Mouse (Mus musculus): ENCODE measurements around the gene Ssbp4.

The Ssbp4 gene

DNA sequence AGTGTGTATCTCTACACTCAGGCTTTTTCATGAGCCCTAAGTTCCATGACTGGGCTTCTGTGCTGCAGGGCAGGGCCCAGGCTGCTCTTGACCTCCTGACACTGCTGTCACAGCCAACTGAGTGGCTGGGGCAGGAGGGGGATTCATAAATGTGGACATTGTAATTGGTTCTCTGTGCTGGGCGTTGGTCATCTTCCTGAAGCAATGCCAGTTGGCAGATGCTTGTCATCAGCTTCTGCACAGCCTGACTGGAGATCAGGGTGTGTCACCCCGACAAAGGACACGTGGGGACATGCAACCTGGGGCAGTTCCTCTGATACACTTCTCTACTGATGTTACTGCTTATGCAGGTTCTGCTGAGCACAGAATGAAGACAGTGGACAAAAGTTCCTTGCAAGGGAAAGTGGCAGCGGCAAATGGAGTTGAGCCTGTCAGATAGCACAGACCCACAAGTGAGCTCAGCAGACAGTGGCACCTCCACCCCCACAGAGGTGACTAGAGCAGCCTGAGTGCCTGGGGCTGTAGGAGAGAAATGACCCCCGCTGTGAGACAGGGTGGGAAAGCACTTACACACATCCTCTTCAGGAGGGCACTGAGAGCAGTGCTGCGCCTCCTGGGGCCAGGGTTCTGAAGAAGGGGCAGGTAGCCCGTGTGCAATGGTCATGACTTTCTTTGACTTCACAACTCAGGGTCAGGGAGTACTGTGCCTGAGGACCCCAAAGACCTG is 46.7 kb downstream of the Ssbp4 start:
- in situ Hi-C loops (cut with MboI; ENCODE audit: unreplicated experiment in 2 of 2): loop anchor here in 1 of 2 experiments (5.0 kb wide), 1 partner anchor 45 kb away; the partner anchor contains the start of gene Ssbp4

DNA sequence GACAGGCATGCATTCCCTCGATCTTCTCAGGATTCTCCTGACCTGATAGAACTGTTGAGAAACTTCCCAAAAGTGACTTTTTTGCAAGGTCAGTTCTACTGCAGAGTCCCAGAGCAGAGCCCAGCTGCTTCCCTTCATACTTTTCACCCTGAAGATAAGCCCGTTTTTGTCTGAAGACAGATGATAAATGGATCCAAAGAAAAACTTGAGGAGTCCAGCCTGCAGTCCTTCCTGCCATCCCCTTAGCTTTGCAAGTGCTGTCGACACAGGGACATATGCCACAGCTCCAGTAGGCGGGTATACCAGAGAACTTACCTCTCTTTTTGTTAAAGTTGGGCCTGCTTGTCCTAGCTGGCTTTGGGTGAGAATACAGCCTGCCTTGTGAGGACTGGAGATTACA is 47.3 kb downstream of the Ssbp4 start:
- in situ Hi-C loops (cut with MboI; ENCODE audit: unreplicated experiment in 2 of 2): loop anchor here in 1 of 2 experiments (5.0 kb wide), 1 partner anchor 46 kb away; the partner anchor contains the start of gene Ssbp4

DNA sequence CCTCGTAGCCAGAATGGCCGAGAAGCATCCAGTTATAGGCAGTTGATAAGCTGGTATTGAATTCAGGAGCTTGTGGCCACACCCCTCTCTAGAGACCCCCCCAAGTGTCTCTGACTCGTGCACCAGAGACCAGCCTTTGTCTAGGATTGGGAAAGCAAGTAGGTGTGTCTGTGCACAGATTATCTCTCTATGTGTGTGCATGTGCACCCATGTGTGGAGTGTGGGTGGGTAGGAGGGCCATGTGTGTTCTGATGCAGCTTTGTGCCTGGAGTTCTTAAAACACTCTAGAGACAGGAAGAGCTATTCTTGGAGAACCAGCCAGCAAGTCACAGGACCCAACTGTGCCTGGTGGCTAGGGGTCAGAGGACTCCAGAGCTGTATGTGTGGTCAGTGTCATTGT is 48.1 kb downstream of the Ssbp4 start:
- in situ Hi-C loops (cut with MboI; ENCODE audit: unreplicated experiment in 2 of 2): loop anchor here in 1 of 2 experiments (5.0 kb wide), 1 partner anchor 47 kb away; the partner anchor contains the start of gene Ssbp4

DNA sequence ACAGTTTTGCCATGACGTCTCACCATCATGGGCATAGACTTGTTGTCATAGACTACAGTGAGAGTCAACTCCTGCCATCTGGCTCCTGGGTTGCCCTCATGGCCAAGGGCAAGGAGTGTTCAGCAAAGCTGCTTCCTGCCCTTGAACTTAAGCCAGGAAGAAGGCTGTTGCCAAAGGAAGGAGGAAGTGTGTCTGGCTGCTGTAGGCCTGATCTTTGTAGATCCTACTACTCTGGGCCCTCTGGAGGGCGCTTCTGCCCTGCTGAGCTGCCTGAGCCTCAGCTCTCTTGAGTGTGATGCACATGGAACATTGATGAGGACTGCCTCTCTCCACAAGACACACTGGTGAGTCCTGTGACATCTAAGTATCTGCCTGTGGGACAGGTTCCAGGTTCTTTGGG is 48.6 kb downstream of the Ssbp4 start:
- in situ Hi-C loops (cut with MboI; ENCODE audit: unreplicated experiment in 2 of 2): loop anchor here in 1 of 2 experiments (5.0 kb wide), 1 partner anchor 47 kb away; the partner anchor contains the start of gene Ssbp4

DNA sequence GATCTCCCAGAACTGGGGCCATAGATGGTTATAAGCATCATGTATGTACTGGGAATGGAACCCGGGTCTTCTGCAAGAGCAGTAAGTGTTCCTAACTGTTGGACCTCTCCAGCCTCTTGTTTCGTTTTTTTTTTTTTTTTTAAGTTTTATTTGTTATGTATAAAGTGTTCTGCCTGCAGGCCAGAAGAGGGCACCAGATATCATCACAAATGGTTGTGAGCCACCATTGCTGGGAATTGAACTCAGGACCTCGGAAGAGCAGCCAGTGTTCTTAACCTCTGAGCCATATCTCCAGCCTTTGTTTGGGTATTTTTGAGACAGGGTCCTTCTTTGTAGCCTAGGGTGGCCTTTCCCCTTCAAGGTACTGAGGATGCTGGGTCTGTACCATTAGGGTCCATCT is 49.7 kb downstream of the Ssbp4 start:
- in situ Hi-C loops (cut with MboI; ENCODE audit: unreplicated experiment in 2 of 2): no loop called here

DNA sequence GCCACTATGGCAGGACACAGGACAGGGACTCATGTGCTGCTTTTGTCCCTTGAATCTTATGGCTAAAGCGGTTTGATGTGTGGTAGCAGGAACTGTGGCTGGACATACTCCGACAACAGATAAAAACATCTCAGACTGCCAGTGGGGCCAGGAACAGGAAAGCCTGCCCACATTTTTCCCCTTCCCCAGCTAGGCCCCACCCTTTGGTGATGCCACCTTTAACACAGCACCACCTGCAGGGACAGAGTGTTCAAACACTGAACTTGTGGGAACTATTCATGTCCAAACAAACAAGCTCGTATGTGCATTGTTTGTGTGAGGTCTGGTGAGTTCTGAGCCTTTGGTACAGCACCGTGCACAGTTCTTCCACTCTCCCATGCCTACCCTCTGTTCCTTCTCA is 50.3 kb downstream of the Ssbp4 start:
- in situ Hi-C loops (cut with MboI; ENCODE audit: unreplicated experiment in 2 of 2): no loop called here

DNA sequence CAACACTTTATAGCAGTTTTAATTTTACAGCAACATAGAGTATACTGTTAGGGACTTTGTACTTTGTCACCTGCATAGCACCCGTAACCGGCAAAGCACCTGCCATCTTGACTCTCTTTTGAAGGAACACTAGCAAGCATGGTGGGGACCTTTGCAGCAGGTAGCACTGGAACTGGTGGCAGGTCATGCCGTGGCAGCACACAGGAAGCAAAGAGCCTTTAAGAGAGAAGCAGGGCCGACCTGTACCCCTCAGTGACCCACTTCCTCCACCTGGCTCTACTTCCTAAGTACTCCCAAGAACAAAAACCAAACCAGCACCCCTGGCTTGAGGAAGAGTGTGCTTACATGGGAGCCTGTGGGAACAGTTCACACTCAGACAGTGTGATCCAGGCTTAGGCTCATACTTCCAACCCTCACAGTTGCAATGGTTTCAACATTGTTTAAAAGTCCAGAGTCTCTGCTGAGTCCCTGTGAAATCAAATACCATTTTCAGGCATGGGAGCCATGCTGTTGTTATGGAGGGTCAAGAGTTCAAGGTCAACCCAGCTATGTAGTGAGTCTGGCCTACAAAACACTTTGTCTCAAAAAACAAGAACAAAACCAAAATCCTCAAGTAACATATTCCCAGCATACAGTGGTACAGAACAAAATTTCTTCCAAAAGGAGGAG is 53.5 kb downstream of the Ssbp4 start:
- in situ Hi-C loops (cut with MboI; ENCODE audit: unreplicated experiment in 2 of 2): no loop called here

DNA sequence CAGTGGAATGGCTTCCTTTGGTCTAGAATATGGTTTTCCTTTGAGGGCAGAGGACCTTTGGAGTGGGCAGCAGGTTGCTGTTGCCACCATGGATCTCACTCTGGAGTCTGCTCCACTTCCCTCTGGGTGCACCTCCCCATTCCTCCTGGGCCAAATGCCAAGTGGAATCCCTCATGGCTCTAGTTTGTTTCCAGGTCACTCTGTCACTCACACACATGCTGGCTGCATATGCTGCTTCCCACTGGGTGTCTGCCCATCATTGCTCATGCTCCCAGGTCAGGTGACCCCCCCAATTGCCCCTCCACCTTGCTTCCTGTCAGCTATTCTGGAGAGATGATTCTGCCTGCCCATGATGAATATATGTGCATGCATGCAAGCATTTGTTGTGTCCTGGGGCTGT is 54.9 kb downstream of the Ssbp4 start:
- in situ Hi-C loops (cut with MboI; ENCODE audit: unreplicated experiment in 2 of 2): loop anchor here in 1 of 2 experiments (5.0 kb wide), 1 partner anchor 34 kb away; no protein-coding TSS in a partner anchor

DNA sequence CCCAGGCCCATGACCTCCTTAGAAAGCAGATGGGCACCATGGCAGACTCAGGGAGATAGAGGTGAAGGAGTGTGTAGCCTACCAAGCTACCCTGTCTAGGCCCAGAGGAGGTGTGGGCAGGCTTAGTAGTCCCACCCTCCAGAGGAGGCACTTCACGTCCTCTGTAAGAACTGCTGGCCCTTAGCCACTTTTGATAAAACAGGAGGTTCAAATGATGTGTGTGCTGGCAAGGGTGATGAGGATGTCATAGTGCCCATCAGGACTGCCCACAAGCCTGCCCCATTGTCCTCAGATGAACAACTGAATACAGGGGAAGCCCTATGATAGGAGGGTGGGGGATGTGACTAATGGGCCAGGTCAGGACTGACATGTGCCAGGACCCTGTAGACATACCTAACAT is 55.8 kb downstream of the Ssbp4 start:
- in situ Hi-C loops (cut with MboI; ENCODE audit: unreplicated experiment in 2 of 2): loop anchor here in 1 of 2 experiments (5.0 kb wide), 1 partner anchor 34 kb away; no protein-coding TSS in a partner anchor

DNA sequence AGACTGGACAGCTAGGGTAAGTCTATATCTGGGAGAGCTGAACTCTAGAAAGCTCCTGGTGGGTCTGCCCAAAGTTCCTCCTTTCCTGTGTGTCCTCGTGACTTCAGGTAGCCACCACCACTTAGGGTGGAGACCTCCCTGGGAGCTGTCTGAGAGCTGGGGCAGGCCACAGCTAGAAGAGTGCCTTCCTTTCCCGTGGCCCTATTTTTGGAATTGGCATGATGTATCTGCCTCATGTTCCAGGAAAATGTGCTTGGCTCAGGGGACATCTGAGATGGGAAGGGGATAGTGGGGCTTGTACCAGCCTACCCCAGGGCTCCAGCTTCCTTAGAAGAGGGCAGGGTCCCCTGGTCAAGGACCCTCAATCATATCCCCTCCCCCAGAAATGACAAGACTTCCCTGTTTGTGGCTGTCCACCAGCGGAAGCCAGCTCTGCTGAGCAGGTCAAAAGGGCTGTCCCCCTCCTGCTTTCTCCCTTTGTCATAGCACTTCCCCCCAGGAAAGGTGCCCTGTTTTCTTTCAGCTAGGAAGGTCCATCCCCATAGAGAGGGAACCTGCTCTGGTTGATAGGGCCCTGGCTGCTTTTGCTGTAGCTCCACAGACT is 57.0 kb downstream of the Ssbp4 start:
- in situ Hi-C loops (cut with MboI; ENCODE audit: unreplicated experiment in 2 of 2): loop anchor here in 1 of 2 experiments (5.0 kb wide), 1 partner anchor 36 kb away; no protein-coding TSS in a partner anchor

DNA sequence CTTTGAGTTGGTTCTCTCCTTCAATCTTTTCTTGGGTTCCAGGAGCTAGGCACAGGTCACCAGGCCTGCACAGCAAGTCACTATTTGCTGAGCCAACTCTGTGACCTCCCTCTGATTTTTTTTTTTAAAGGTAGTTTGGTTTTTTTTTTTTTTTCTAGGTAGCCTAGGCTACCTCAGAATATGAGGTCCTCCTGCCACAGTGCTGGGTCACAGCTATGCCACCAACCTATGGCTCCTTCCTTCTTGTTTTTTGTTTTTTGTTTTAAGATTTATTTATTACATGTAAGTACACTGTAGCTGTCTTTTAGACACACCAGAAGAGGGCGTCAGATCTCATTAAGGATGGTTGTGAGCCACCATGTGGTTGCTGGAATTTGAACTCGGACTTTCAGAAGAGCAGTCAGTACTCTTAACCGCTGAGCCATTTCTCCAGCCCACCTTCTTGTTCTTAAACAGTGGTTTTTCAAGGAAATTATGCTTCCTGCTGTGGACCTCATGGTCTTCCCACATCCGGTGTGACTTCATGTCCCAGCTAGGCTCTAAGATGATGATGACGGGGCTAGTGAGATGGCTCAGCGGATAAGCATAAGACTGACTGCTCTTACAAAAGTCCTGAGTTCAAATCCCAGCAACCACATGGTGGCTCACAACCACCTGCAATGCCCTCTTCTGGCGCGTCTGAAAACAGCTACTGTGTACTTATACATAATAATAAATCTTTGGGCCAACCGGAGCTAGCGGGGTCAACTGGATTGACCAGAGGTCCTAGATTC is 59.1 kb downstream of the Ssbp4 start:
- in situ Hi-C loops (cut with MboI; ENCODE audit: unreplicated experiment in 2 of 2): loop anchor here in 1 of 2 experiments (5.0 kb wide), 1 partner anchor 38 kb away; no protein-coding TSS in a partner anchor

DNA sequence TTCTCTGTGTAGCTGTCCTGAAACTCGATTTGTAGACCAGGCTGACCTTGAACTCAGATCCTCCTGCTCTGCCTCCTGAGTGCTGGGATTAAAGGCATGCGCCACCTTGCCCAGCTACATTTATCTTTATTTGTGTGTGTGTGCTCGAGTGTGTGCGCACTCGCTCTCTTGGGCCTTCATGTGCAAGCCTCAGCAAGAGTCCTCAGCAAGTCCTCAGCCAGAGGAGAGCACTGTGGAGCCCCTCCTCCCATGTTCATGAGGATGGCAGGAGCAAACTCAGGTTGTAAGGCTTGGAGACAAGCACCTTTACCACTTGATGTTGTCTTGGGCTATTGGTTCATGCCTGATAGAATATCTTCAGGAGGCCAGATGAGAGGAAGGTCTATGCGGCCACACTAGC is 60.9 kb downstream of the Ssbp4 start:
- in situ Hi-C loops (cut with MboI; ENCODE audit: unreplicated experiment in 2 of 2): no loop called here

Measured in v-Abl transformed pro-B cells (cell line).